Mouse (Mus musculus): ENCODE data around the gene Serpinf2. TPM values are rescaled to one million over a fixed set of nuclear protein-coding genes. Genes with fewer than 3 reads are reported as not detected.

The Serpinf2 gene
- polyA plus RNA-seq, 1 experiment, result 0.70 TPM

DNA sequence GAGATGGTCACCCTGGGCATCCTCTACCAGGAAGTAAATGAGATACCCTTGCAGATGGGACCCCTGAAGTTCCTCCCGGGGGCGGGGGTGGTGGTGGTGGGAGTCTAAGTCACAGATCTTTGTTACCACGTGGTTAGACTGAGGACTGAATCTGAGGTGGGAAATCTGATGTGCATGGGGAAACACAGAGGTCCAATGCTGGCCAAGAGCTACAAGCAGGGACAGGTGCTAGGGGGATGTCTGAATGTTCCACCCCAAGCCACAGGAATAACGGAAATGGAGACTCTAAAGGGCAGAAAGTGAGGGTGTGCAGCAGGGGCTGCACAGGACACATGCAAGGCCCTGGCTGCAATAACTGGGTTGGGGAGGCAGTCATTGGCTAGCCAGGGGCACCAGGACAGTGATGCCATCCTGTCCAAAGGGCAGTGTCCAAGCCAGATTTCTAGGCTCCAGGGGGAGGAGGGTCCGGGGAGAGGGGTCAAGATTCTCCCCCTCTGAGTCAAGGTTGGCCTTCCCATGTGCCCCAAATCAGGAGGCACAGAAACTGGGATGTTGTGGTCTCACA, 18.5 kb downstream of the Serpinf2 start:
- WGBS, result 63% methylated on average over 5 of the region's 5 CpGs
- no peak overlapping the region for H3K27ac ChIP-seq (ENCODE audit: control insufficient read depth, insufficient read depth, low read depth, low read length, poor library complexity)
- TF ChIP-seq CTCF (IDR thresholded peaks at IDR 0.05; ENCODE audit: control insufficient read depth, insufficient read depth, low read length), result no peak
- TF ChIP-seq POLR2A (IDR thresholded peaks at IDR 0.05; ENCODE audit: borderline replicate concordance, control insufficient read depth, low read depth, low read length), result no peak
- no peak overlapping the region for H3K4me3 ChIP-seq (replicated peaks; ENCODE audit: control insufficient read depth, low read depth, low read length)
- H3K4me1 ChIP-seq (ENCODE audit: control insufficient read depth, insufficient read depth, low read length), result peaks cover 7% of the 10 kb centered on the region

DNA sequence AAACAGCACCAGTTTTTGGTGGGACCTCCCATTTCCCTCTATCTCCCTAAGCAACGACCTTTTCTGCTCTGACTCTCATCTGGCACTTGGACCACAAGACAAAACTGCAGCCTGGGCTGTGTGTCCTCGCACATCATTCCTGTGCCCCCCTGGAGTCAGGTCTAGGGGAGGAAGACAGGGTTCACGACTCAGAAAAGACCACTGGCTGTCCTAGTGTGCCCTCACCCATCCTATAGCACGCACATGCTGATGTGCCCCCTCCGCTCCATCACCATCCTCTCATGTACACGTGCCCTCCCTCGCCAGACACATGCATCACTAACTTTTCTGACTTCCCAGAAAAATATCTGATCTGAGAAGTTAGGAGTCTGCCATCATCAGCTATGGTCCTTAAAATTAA, 19.4 kb downstream of the Serpinf2 start:
- Histone ChIP-seq H3K27ac (ENCODE audit: control insufficient read depth, insufficient read depth, low read depth, low read length, poor library complexity) (no peak overlapping the region), H3K4me1 (ENCODE audit: control insufficient read depth, insufficient read depth, low read length) (peaks cover 11% of the 10 kb centered on the region), H3K4me3 (replicated peaks; ENCODE audit: control insufficient read depth, low read depth, low read length) (no peak overlapping the region)
- 71% methylated on average over 7 of the region's 7 CpGs for WGBS
- TF ChIP-seq CTCF (IDR thresholded peaks at IDR 0.05; ENCODE audit: control insufficient read depth, insufficient read depth, low read length) (no peak), POLR2A (IDR thresholded peaks at IDR 0.05; ENCODE audit: borderline replicate concordance, control insufficient read depth, low read depth, low read length) (no peak)

DNA sequence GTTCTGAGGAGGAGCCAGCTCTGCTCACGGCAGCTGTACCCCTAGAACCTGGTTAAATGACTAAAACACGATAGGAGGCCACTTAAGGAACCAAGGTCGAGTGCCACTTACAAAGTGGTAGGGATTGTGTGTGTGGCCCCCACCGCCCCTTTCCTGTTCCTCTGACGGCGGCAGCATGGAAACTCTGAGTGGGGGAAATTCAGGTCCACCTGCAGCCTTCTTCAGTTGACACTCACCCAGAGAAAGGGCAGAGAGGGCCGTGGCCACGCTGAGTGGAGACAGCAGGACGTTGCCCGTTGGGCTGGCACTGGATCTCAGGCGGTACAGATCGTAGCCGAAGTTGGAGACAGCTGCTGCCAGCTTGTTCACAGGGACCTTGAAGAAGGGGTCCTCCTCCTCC, 23.4 kb downstream of the Serpinf2 start:
- 20% methylated on average over 13 of the region's 13 CpGs for WGBS
- Histone ChIP-seq H3K4me3 (replicated peaks; ENCODE audit: control insufficient read depth, low read depth, low read length) (no peak overlapping the region), H3K4me1 (ENCODE audit: control insufficient read depth, insufficient read depth, low read length) (peaks cover 12% of the 10 kb centered on the region), H3K27ac (ENCODE audit: control insufficient read depth, insufficient read depth, low read depth, low read length, poor library complexity) (0 out of 2 replicates have a peak overlapping the region, but pooled peaks have one; percentile 24)
- no peak for TF ChIP-seq CTCF (IDR thresholded peaks at IDR 0.05; ENCODE audit: control insufficient read depth, insufficient read depth, low read length)
- peak; percentile 39; the same call in 1 of the 2 replicates for TF ChIP-seq POLR2A (IDR thresholded peaks at IDR 0.05; ENCODE audit: borderline replicate concordance, control insufficient read depth, low read depth, low read length)

- WGBS, result 2% methylated on average over 7 of the region's 7 CpGs
- H3K4me1 ChIP-seq (ENCODE audit: control insufficient read depth, insufficient read depth, low read length), result peaks cover 12% of the 10 kb centered on the region
- H3K4me3 ChIP-seq (replicated peaks; ENCODE audit: control insufficient read depth, low read depth, low read length), result no peak overlapping the region
- TF ChIP-seq CTCF (IDR thresholded peaks at IDR 0.05; ENCODE audit: control insufficient read depth, insufficient read depth, low read length), result no peak
- TF ChIP-seq POLR2A (IDR thresholded peaks at IDR 0.05; ENCODE audit: borderline replicate concordance, control insufficient read depth, low read depth, low read length), result no peak
- no peak overlapping the region; the same call in 1 of the 2 replicates for H3K27ac ChIP-seq (ENCODE audit: control insufficient read depth, insufficient read depth, low read depth, low read length, poor library complexity)
These were observed 24.3 kb downstream of the Serpinf2 start for GRCm38 (mm10) chr11:75415096-75415495.

- TF ChIP-seq CTCF (IDR thresholded peaks at IDR 0.05; ENCODE audit: control insufficient read depth, insufficient read depth, low read length) (no peak), POLR2A (IDR thresholded peaks at IDR 0.05; ENCODE audit: borderline replicate concordance, control insufficient read depth, low read depth, low read length) (no peak)
- no peak overlapping the region; the same call in 1 of the 2 replicates for H3K27ac ChIP-seq (ENCODE audit: control insufficient read depth, insufficient read depth, low read depth, low read length, poor library complexity)
- WGBS, result 76% methylated on average over 7 of the region's 7 CpGs
These were observed 28.8 kb downstream of the Serpinf2 start for GRCm38 (mm10) chr11:75410591-75410990.

DNA sequence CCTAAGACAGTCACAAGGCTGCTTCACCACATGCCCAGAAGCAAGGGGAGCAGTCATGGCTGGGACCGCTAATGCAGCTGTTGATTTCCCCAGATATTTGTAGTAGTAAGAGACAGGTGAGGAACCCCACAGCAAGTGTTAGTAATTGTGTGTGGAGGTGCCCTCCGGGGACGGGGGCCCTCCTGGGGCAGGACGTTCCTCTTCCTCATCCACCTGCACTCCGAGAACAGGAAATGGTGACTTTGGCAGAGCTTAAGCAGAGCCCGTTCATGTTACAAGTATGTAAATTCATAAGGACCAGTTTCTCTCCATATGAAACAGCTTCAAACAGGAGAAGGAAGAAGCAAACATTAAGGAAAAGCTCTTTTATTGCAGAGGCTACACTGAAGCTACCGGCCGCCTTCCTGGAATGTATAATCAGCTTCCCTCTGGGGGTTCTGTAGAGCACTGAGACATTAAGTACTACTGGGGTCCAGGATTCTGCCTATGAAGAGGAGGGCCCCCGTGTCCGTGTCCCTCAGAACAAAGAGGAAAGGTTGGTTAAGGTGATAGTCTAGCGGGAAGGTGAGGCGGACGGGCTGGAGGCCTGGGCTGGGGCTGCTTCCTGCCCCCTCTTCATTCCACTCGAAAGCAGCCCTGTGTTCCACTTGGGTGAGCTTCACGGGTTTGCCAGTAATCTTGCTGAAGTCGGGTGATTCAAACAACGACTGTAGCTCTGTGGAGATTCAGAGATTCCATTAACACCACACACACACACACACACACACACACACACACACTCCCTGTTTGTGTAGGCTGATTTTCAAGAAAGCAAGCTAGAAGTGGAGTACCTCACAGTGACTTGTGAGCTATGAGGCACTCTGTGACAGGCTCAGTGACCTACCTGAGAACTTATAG, 29.5 kb downstream of the Serpinf2 start:
- H3K4me3 ChIP-seq (replicated peaks; ENCODE audit: control insufficient read depth, low read depth, low read length), result no peak overlapping the region
- TF ChIP-seq POLR2A (IDR thresholded peaks at IDR 0.05; ENCODE audit: borderline replicate concordance, control insufficient read depth, low read depth, low read length), result no peak
- no peak for TF ChIP-seq CTCF (IDR thresholded peaks at IDR 0.05; ENCODE audit: control insufficient read depth, insufficient read depth, low read length)
- no peak overlapping the region; the same call in 1 of the 2 replicates for H3K27ac ChIP-seq (ENCODE audit: control insufficient read depth, insufficient read depth, low read depth, low read length, poor library complexity)
- H3K4me1 ChIP-seq (ENCODE audit: control insufficient read depth, insufficient read depth, low read length), result peaks cover 4% of the 10 kb centered on the region
- 22% methylated on average over 17 of the region's 17 CpGs for WGBS

More at GRCm38 (mm10) chr11:75410591-75410990, 28.8 kb downstream of the Serpinf2 start:
- Histone ChIP-seq H3K4me1 (ENCODE audit: control insufficient read depth, insufficient read depth, low read length) (peaks cover 6% of the 10 kb centered on the region), H3K4me3 (replicated peaks; ENCODE audit: control insufficient read depth, low read depth, low read length) (no peak overlapping the region)

GRCm38 (mm10) chr11:75406865-75407264, 32.5 kb downstream of the Serpinf2 start:
- 61% methylated on average over 3 of the region's 3 CpGs for WGBS
- TF ChIP-seq CTCF (IDR thresholded peaks at IDR 0.05; ENCODE audit: control insufficient read depth, insufficient read depth, low read length), result peak; percentile 73
- TF ChIP-seq POLR2A (IDR thresholded peaks at IDR 0.05; ENCODE audit: borderline replicate concordance, control insufficient read depth, low read depth, low read length), result no peak
- Histone ChIP-seq H3K4me1 (ENCODE audit: control insufficient read depth, insufficient read depth, low read length) (peaks cover 3% of the 10 kb centered on the region), H3K4me3 (replicated peaks; ENCODE audit: control insufficient read depth, low read depth, low read length) (no peak overlapping the region), H3K27ac (ENCODE audit: control insufficient read depth, insufficient read depth, low read depth, low read length, poor library complexity) (no peak overlapping the region)

DNA sequence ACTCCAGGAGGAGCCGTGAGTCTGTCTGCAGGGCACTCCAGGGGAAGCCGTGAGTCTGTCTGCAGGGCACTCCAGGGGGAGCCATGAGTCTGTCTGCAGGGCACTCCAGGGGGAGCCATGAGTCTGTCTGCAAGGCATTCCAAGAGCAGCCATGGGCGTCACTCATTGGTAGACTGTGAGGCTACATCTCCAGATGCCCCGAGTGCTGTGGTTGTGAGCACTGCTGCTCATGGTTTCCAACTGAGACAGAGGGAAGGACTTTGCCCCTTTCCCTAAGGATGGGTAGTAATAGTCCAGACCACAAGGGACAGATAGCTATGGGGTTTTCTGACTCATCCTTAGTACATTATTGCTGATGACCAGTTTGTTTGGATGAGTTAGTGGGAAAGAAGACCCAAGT, 33.3 kb downstream of the Serpinf2 start:
- peaks cover 3% of the 10 kb centered on the region for H3K4me1 ChIP-seq (ENCODE audit: control insufficient read depth, insufficient read depth, low read length)
- 64% methylated on average over 4 of the region's 4 CpGs for WGBS
- no peak overlapping the region for H3K4me3 ChIP-seq (replicated peaks; ENCODE audit: control insufficient read depth, low read depth, low read length)
- no peak overlapping the region for H3K27ac ChIP-seq (ENCODE audit: control insufficient read depth, insufficient read depth, low read depth, low read length, poor library complexity)
- TF ChIP-seq POLR2A (IDR thresholded peaks at IDR 0.05; ENCODE audit: borderline replicate concordance, control insufficient read depth, low read depth, low read length) (no peak), CTCF (IDR thresholded peaks at IDR 0.05; ENCODE audit: control insufficient read depth, insufficient read depth, low read length) (no peak)

Measured in bone marrow, adult 2 months (tissue).